Mouse (Mus musculus) erythroblast, embryonic 14.5 days (primary cell): ENCODE results near the gene Idnk. TPM values are rescaled to one million over a fixed set of nuclear protein-coding genes. Genes with fewer than 3 reads are reported as not detected.

Experiments used
- H3K27me3 ChIP-seq: 2 replicates; pipeline ENCODE4 v1.6.1; 2012; ENCODE audit warnings: inconsistent platforms; ENCODE audit not compliant: control insufficient read depth
- H3K36me3 ChIP-seq: 2 replicates; pipeline ENCODE4 v1.6.1; 2012; ENCODE audit warnings: mild to moderate bottlenecking, inconsistent platforms; ENCODE audit not compliant: control insufficient read depth
- H3K4me1 ChIP-seq: 2 replicates; pipeline ENCODE4 v1.6.1; 2012; ENCODE audit warnings: inconsistent platforms; ENCODE audit not compliant: control insufficient read depth
- H3K4me3 ChIP-seq: replicated peaks from 2 replicates; pipeline ENCODE3; 2012; ENCODE audit warnings: moderate library complexity, mild to moderate bottlenecking, inconsistent platforms
- H3K9me3 ChIP-seq: 2 replicates; pipeline ENCODE4 v1.6.1; 2012; ENCODE audit warnings: low read length, inconsistent platforms, mixed read lengths; ENCODE audit not compliant: control insufficient read depth
- GATA1 ChIP-seq: IDR thresholded peaks from 2 replicates; pipeline ENCODE4 v1.6.1; 2012; ENCODE audit warnings: low read length, inconsistent platforms, mixed read lengths
- TAL1 ChIP-seq: IDR thresholded peaks from 3 replicates; pipeline ENCODE4 v1.6.1; 2012; ENCODE audit warnings: low read length, inconsistent platforms, mixed read lengths
- polyA plus RNA-seq: library from polyadenylated mRNA; stranded (reverse); fragments of >175 nt; gene quantifications from 2 replicates; pipeline ENCODE4 v1.2.3, GENCODE M21; 2012

Gene Idnk
- polyA plus RNA-seq, 1 experiment, result 1.2 TPM

GRCm38 (mm10) chr13:58184111-58184510 lies 26.7 kb downstream of the Idnk start:
- no peaks in the 10 kb centered on the region for H3K27me3 ChIP-seq
- H3K4me1 ChIP-seq, result no peaks in the 10 kb centered on the region; the same call in 1 of the 2 replicates
- H3K4me3 ChIP-seq, result no peak overlapping the region
- peaks cover 83% of the 10 kb centered on the region for H3K36me3 ChIP-seq
- H3K9me3 ChIP-seq, result no peaks in the 10 kb centered on the region
- no peak for TF ChIP-seq TAL1
- TF ChIP-seq GATA1, result no peak

GRCm38 (mm10) chr13:58186281-58186680 lies 28.8 kb downstream of the Idnk start:
- Histone ChIP-seq H3K9me3 (no peaks in the 10 kb centered on the region), H3K27me3 (no peaks in the 10 kb centered on the region), H3K4me3 (no peak overlapping the region), H3K4me1 (no peaks in the 10 kb centered on the region; the same call in 1 of the 2 replicates), H3K36me3 (peaks cover 82% of the 10 kb centered on the region)
- TF ChIP-seq GATA1, result no peak
- TF ChIP-seq TAL1, result no peak

DNA sequence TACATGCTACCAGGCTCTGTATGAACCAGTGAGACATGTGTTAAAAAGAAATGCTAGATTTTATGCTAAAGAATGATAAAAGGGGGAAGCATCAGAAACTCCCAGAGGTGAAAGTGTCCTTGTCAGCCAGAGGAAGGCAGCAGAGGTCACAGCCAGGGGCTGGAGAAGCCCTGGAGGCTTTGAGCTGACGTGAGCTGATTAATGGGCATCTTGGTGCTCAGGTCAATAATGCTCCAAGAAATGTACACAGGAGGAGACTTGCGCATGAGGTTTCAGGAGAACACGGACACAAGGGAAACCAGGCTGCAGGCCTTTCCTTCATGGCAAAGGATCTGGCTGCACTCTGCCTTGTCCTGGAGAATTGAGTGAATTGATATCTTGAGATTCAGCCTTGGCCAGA lies 30.3 kb downstream of the Idnk start:
- peaks cover 86% of the 10 kb centered on the region for H3K36me3 ChIP-seq
- no peaks in the 10 kb centered on the region for H3K27me3 ChIP-seq

GRCm38 (mm10) chr13:58188412-58188811 lies 31.0 kb downstream of the Idnk start:
- no peak overlapping the region for H3K4me3 ChIP-seq
- H3K4me1 ChIP-seq, result no peaks in the 10 kb centered on the region; the same call in 1 of the 2 replicates
- no peaks in the 10 kb centered on the region for H3K27me3 ChIP-seq
- peaks cover 85% of the 10 kb centered on the region for H3K36me3 ChIP-seq
- no peaks in the 10 kb centered on the region for H3K9me3 ChIP-seq
- TF ChIP-seq TAL1 (no peak), GATA1 (no peak)

More for the DNA sequence above, 30.3 kb downstream of the Idnk start:
- no peak overlapping the region for H3K4me3 ChIP-seq
- TF ChIP-seq GATA1, result no peak
- TF ChIP-seq TAL1, result no peak
- H3K4me1 ChIP-seq, result no peaks in the 10 kb centered on the region; the same call in 1 of the 2 replicates
- H3K9me3 ChIP-seq, result no peaks in the 10 kb centered on the region

DNA sequence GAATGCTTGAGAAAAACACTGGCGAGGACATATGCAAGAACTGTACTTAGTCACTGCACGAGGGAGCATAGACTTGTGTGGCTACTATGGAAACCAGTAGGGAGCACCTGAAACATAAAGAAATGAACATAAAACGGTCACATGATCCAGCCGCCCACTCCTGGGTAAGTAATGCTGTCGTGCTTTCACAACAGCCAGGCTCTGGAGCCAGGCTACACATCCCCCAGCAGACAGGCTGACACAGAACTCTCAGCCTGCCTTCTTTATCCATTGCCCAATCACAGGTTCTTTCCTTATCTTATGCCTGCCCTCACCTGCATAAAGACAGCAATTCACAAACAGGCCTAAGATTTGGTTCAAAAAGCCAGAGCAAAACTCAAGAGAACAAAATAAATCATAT lies 32.0 kb downstream of the Idnk start:
- no peaks in the 10 kb centered on the region for H3K9me3 ChIP-seq
- TF ChIP-seq TAL1 (no peak), GATA1 (no peak)
- H3K4me1 ChIP-seq, result no peaks in the 10 kb centered on the region
- no peaks in the 10 kb centered on the region for H3K27me3 ChIP-seq
- H3K36me3 ChIP-seq, result peaks cover 82% of the 10 kb centered on the region
- H3K4me3 ChIP-seq, result no peak overlapping the region

- Histone ChIP-seq H3K27me3 (no peaks in the 10 kb centered on the region), H3K9me3 (no peaks in the 10 kb centered on the region), H3K4me1 (no peaks in the 10 kb centered on the region), H3K36me3 (peaks cover 87% of the 10 kb centered on the region), H3K4me3 (no peak overlapping the region)
- TF ChIP-seq GATA1, result no peak
- TF ChIP-seq TAL1, result no peak
Observed at GRCm38 (mm10) chr13:58191516-58191915, 34.1 kb downstream of the Idnk start.

DNA sequence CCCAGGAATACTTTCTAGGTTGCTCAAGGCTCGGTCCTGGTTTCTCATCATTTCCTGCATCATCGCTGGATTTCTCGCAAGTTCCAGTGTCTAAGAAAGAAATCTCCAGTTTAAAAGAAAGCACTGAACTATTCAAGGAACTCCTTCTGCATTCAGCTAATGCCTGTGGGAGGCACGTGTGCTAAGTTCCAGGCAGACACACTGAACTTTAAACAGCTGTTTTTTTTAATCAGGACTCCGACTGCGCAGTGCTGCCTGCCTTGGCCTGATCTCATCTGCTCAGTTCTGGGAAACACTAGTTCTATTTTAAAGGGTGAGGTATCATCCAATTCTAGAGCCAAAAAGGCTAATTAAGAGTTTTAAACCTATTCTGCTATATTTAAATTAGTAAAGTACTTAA lies 34.7 kb downstream of the Idnk start:
- no peaks in the 10 kb centered on the region for H3K27me3 ChIP-seq
- no peaks in the 10 kb centered on the region for H3K9me3 ChIP-seq
- H3K4me3 ChIP-seq, result no peak overlapping the region
- TF ChIP-seq GATA1, result no peak
- no peak for TF ChIP-seq TAL1
- no peaks in the 10 kb centered on the region for H3K4me1 ChIP-seq
- H3K36me3 ChIP-seq, result peaks cover 88% of the 10 kb centered on the region

- TF ChIP-seq TAL1, result no peak
- TF ChIP-seq GATA1, result no peak
- Histone ChIP-seq H3K4me3 (no peak overlapping the region), H3K36me3 (peaks cover 89% of the 10 kb centered on the region), H3K4me1 (no peaks in the 10 kb centered on the region), H3K27me3 (no peaks in the 10 kb centered on the region), H3K9me3 (no peaks in the 10 kb centered on the region)
Observed at GRCm38 (mm10) chr13:58193221-58193620, 35.8 kb downstream of the Idnk start.

DNA sequence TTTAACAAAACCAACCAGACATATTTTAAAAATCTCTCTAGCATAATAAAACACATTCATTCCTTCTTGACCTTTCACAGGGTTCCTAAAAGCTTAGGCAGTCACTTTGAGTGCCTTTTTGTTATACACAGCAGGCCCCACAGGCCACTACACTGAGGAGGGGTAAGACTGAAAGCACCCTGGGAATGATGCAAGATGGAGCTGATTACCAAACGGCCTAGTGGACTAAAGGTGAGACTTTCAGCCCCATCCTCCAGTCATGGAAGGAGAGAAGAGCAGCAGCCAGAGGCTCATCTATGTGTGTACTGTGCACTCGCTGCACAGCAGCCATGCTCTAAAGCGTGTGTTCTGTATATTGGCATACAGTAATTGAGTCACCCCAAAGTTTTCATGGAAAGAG lies 37.5 kb downstream of the Idnk start:
- Histone ChIP-seq H3K4me3 (no peak overlapping the region), H3K27me3 (no peaks in the 10 kb centered on the region), H3K9me3 (no peaks in the 10 kb centered on the region), H3K4me1 (no peaks in the 10 kb centered on the region), H3K36me3 (peaks cover 74% of the 10 kb centered on the region)
- no peak for TF ChIP-seq TAL1
- no peak for TF ChIP-seq GATA1

DNA sequence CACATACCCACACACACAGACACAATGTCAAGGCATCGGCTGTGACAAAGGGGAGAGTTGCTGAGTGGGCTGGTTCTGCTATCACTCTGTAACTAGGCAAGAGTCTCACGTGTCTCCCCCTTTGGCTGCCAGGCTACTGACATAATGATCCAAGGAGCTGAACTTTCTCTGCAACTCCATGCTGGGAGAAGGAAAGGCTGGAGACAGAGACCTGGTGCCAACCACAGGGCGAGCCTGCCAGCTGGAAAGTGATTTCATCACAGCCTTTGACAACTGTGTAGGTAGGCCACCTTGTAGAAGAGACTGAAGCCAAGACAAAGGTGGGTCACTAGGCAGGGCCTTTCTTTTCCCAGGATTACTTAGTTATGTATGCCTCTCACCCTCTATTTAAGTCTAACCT lies 39.8 kb downstream of the Idnk start:
- H3K27me3 ChIP-seq, result no peaks in the 10 kb centered on the region
- peaks cover 53% of the 10 kb centered on the region for H3K36me3 ChIP-seq
- no peak overlapping the region for H3K4me3 ChIP-seq
- peaks cover 4% of the 10 kb centered on the region; the same call in 1 of the 2 replicates for H3K4me1 ChIP-seq
- H3K9me3 ChIP-seq, result no peaks in the 10 kb centered on the region
- TF ChIP-seq GATA1 (no peak), TAL1 (no peak)
